Mouse (Mus musculus) right cerebral cortex, postnatal 36 days (tissue): ENCODE measurements at regions not wholly inside any gene's neighbourhood (a gene's known extent, or its start where the extent isn't known, plus 50 kb on each side); places are given as distances from the start of the nearest gene placed in this dataset.

ENCODE experiments used
- DNase-seq, 2 experiments: peaks; one replicate each; pipeline ENCODE4 v3.0.0; 2022; ENCODE audit warnings: low spot score in 2 of 2, mixed read lengths in 1 of 2

DNA sequence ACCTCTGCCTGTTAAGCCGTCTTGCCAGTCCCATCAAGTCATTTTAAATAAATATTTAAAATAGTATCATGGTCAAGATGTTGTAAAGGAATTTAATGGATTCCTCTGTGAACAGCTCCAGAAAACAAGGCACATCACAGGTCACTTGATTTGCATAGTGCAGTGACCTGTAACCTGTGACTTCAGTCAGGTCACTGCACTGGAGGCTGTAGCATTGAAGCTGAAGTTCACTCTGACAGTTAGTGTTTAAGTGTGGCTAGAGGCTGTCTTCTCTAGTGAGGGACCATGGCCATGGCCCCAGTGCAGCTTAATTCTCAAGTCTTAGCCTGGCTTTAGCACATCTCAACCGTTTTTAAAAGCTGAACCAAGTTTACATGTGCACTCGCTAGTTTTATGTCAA lies 68.1 kb upstream of the Ercc4 start:
- DNase-seq, result no peak

DNA sequence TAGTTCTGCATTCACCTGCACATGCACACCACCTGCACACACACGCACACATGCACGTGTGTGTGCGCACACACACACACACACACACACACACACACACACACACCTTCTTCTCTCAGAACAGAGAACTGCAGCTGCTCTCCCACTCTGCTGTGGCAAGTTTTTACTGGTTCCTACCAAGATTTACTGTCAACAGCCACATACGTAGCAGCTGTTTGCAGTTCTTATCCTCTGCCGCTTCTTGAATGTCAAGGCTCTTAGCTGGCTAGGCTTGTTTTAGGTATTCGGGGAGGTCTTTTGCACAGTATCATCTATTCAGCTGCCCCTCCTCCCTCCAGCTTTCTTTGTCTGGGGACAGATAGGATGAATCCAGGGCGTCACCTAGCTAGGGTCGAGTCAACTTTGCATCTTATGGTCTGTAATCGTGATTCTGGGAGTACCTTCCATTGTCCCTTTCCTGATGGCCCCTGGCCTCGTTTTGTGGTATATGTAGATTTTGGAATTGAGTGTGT lies 64.3 kb upstream of the Ercc4 start:
- no peak for DNase-seq

DNA sequence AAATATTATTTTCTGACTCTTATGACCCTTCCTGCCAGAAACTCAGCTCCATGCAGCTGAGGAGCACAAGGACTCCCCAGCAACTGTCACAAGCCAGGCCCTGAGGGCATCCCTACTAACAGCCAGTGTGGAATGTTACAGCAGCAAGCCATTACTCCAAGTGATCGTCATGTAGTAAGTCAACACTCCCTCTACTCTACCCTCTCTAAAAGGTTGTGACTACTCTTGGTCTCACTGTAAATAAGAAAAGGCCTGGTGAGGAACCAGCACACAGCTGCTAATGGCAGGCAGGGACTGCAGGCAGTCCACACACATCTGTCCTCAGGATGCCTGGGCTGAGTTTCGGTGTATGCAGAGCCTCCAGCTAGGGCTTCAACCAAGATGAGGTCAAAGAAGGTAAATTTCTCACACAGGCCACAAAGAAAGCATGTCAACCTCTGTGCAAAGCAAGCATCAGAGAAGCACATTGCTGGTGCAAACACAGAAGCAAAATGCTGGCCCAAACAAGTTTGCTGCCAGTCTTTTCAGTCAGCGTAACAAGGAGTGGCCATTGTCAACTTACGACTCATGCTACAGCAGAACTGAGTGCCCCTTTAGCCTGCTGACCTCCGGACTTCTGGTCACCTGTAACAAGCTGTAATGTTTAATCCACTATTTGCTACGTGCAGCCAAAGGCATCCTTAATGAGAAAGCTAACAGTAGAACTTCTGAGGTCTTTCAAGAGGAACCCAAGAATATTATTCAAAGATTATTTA lies 62.9 kb upstream of the Ercc4 start:
- DNase-seq, result no peak

DNA sequence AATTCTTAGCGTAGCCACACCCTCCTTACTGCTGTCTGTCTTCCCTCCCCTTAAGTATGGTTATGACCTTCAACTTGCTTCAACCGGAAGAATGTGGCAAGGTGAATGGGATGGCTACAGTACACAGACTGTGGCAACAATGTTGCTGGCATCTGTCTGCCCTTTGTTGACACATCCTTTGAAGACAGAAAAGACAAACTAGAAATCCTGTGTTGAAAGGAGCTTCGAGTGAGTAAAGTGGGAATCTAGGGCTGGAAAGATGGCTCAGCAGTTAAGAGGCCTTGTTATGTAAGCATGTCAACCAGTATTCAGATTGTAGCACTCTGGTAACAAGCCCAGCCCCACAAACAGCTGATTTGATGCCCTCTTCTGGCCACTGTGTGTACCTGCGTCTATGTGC lies 60.2 kb upstream of the Ercc4 start:
- DNase-seq, result no peak

DNA sequence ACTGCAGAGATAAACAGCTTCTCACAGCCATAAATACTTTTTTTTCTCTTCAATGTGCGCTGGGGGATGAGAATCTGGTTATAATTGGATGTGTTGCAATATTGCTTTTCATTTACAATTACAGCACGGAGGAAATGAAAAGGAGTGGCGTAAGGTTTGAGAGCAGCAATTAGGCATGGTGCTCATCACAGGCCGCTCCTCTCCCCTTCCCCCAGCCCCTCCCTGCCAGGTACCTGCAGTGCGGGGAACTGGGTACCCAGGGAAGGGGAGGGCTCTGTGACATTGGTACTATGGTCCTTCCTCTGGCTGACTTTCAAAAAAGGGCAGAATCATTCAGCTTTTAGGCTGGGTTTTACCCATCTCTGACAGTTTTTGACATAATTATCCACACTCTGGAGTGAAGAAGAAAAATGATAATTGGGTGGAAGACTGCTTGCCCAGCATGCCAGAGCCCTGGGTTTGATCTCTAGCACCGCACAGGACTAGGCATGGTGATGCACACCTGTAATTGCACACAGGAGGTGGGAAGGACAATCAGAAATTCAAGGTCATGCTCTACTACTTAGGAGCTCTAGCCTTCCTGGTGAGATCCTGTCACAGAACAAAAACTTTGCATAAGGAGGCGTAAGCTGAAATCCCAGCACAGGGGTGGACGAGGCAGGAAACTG lies 59.1 kb upstream of the Ercc4 start:
- DNase-seq, result no peak

DNA sequence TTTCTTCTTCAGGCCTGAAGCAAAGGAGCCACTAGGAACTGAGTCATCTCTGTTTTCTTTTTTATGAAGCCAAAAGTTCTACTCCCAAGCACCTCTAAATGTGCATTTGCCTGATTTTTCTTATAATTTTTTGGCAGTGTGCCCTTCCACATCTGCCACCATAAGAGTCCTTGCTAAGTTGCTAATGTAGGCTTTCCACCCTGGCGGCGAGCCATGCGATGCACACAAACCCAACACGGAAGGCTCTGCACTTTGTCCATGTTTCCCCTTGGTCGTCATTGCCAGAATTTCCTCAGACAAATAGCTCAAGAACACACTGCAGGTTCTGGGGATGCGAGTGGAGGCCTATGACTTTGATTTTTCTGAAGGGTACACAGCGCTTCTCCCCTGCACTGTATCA lies 54.5 kb upstream of the Ercc4 start:
- no peak for DNase-seq
